ENCODE assay signal across 12 mouse cellular contexts in the genomic region with DNA sequence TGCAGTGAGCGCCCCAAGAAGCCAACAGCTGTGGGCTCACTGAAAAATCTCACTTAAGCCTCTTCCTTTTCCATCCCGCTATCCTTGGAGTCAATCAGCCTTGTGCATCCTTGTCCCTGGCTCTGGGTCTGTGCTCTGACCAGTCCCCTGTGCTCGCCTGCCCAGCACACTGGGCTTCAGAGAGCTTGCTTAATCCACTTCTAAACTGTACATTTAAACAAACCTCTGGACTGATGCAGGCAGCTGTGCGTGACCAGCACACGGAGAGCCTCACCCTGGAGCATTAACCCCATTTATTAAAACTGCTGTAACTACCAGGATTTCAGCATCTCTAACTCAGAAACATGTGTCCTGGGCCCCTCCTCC.
A peak's percentile ranks its signal among the peaks of the same experiment; 100 is the strongest.
DNase-seq lines count a peak whose midpoint lies in the region; ATAC-seq and TF ChIP-seq lines count a peak whose summit lies in the region.
"Had no signal": no experiment of that assay in that cellular context is flagged by ENCODE, and none has a peak within 500 bp of the region (broad histone marks: within the 10 kb centered on the region; RNA-seq: fewer than 3 reads in every experiment).

No protein-coding gene starts in this region.

- peaks cover 79% of the 10 kb centered on the region for H3K4me1 ChIP-seq in heart, embryonic 10.5 days
- H3K4me1 ChIP-seq in kidney, embryonic 14.5 days (ENCODE audit: control insufficient read depth, insufficient read depth, low read length): peaks cover 34% of the 10 kb centered on the region
- peaks cover 8% of the 10 kb centered on the region for H3K4me1 ChIP-seq in kidney, adult 2 months (ENCODE audit: control insufficient read depth, insufficient read depth, low read length)
- H3K4me1 ChIP-seq in intestine, embryonic 16.5 days (ENCODE audit: control insufficient read depth, insufficient read depth, low read length): peaks cover 14% of the 10 kb centered on the region; the same call in 1 of the 2 replicates

- no peak overlapping the region for H3K9ac ChIP-seq in kidney, embryonic 14.5 days (ENCODE audit: low read depth, low read length)
- no peak overlapping the region for H3K9ac ChIP-seq in intestine, embryonic 16.5 days (ENCODE audit: low read depth, low read length)
- H3K9ac ChIP-seq: midbrain, embryonic 13.5 days had no signal

- intact Hi-C loops in heart, postnatal 25 days (cut with DNase I): no loop called here

- H3K27ac ChIP-seq in heart, embryonic 10.5 days: peak overlapping the region; percentile 93
- H3K27ac ChIP-seq in kidney, embryonic 14.5 days (ENCODE audit: low read depth, low read length): peak overlapping the region; percentile 74
- no peak overlapping the region for H3K27ac ChIP-seq in kidney, adult 2 months (ENCODE audit: insufficient read depth, low read depth, low read length)
- H3K27ac ChIP-seq in intestine, embryonic 16.5 days (ENCODE audit: low read length): peak overlapping the region; percentile 74
- H3K27ac ChIP-seq: midbrain, embryonic 13.5 days had no signal

- H3K79me3 ChIP-seq in C2C12 (ENCODE audit: low read depth): no peaks in the 10 kb centered on the region

- no peak for TF ChIP-seq POLR2A in kidney, adult 2 months (IDR thresholded peaks at IDR 0.05; ENCODE audit: low read depth, low read length)

- no peak for TF ChIP-seq CTCF in kidney, adult 2 months (conservative IDR thresholded peaks at IDR 0.05; ENCODE audit: insufficient read depth, insufficient read length, low read depth, low read length)
- no peak for TF ChIP-seq CTCF in C2C12 (IDR thresholded peaks at IDR 0.05; ENCODE audit: control insufficient read depth, insufficient read depth, insufficient read length)

- no peak overlapping the region for H3K4me3 ChIP-seq in heart, embryonic 10.5 days
- no peak overlapping the region for H3K4me3 ChIP-seq in kidney, embryonic 14.5 days (ENCODE audit: low read length)
- H3K4me3 ChIP-seq in kidney, adult 2 months (ENCODE audit: insufficient read depth, low read depth, low read length): no peak overlapping the region
- no peak overlapping the region for H3K4me3 ChIP-seq in C2C12 (ENCODE audit: insufficient read depth, poor library complexity, severe bottlenecking)
- no peak overlapping the region for H3K4me3 ChIP-seq in intestine, embryonic 16.5 days (ENCODE audit: low read length)
- H3K4me3 ChIP-seq: erythroblast, embryonic 14.5 days; midbrain, embryonic 13.5 days had no signal

- WGBS in heart, embryonic 10.5 days: 55% methylated on average over 5 of the region's 5 CpGs
- 31% methylated on average over 5 of the region's 5 CpGs for WGBS in kidney, embryonic 14.5 days
- 52% methylated on average over 5 of the region's 5 CpGs for whole genome bisulfite sequencing in kidney, adult 2 months
- 46% methylated on average over 5 of the region's 5 CpGs for WGBS in intestine, embryonic 16.5 days

- no peaks in the 10 kb centered on the region for H3K36me3 ChIP-seq in heart, embryonic 10.5 days
- H3K36me3 ChIP-seq in kidney, embryonic 14.5 days (ENCODE audit: control insufficient read depth, insufficient read depth, low read length): no peaks in the 10 kb centered on the region
- H3K36me3 ChIP-seq in kidney, adult 2 months (ENCODE audit: control insufficient read depth, insufficient read depth, low read length): no peaks in the 10 kb centered on the region
- no peaks in the 10 kb centered on the region for H3K36me3 ChIP-seq in C2C12 (ENCODE audit: control insufficient read depth, insufficient read depth)
- H3K36me3 ChIP-seq in intestine, embryonic 16.5 days (ENCODE audit: control insufficient read depth, insufficient read depth, low read length): no peaks in the 10 kb centered on the region
- H3K36me3 ChIP-seq: midbrain, embryonic 13.5 days had no signal

- H3K27me3 ChIP-seq in heart, embryonic 10.5 days (ENCODE audit: insufficient read depth, poor library complexity, severe bottlenecking): no peaks in the 10 kb centered on the region
- no peaks in the 10 kb centered on the region for H3K27me3 ChIP-seq in kidney, embryonic 14.5 days (ENCODE audit: control insufficient read depth, insufficient read depth, low read length)
- no peaks in the 10 kb centered on the region for H3K27me3 ChIP-seq in kidney, adult 2 months (replicated peaks; ENCODE audit: control insufficient read depth, insufficient read depth, low read length)
- H3K27me3 ChIP-seq in C2C12 (ENCODE audit: control insufficient read depth, insufficient read depth, insufficient read length): no peaks in the 10 kb centered on the region
- H3K27me3 ChIP-seq in intestine, embryonic 16.5 days (replicated peaks; ENCODE audit: control insufficient read depth, insufficient read depth, low read length): no peaks in the 10 kb centered on the region

- H3K9me3 ChIP-seq in heart, embryonic 10.5 days: no peaks in the 10 kb centered on the region
- H3K9me3 ChIP-seq in kidney, embryonic 14.5 days (ENCODE audit: control insufficient read depth, low read length): no peaks in the 10 kb centered on the region
- no peaks in the 10 kb centered on the region for H3K9me3 ChIP-seq in intestine, embryonic 16.5 days (ENCODE audit: control insufficient read depth, low read length)
- H3K9me3 ChIP-seq: midbrain, embryonic 13.5 days had no signal

- H3K4me2 ChIP-seq in kidney, embryonic 14.5 days (replicated peaks; ENCODE audit: low read depth, low read length): no peak overlapping the region; the same call in 1 of the 2 replicates
- H3K4me2 ChIP-seq in intestine, embryonic 16.5 days (ENCODE audit: low read depth, low read length): no peak overlapping the region
- H3K4me2 ChIP-seq: midbrain, embryonic 13.5 days had no signal

- peak overlapping the region; percentile 14 for H3ac ChIP-seq in C2C12 (ENCODE audit: control insufficient read depth, insufficient read length, low read depth)

- no peaks in the 10 kb centered on the region for H3K79me2 ChIP-seq in C2C12 (ENCODE audit: control insufficient read depth, insufficient read depth)

- peak; percentile 54; the same call in 1 of the 2 replicates for ATAC-seq in kidney, embryonic 14.5 days (ENCODE audit: low FRiP score, low TSS enrichment)
- no peak for ATAC-seq in intestine, embryonic 16.5 days
- ATAC-seq: midbrain, embryonic 13.5 days had no signal

- no peak for DNase-seq in heart, embryonic 10.5 days (ENCODE audit: low spot score)
- no peak for DNase-seq in heart, postnatal 25 days (ENCODE audit: low spot score)
- no peak for DNase-seq in kidney, adult 2 months
- no peak for DNase-seq in thymus, postnatal 25 days
- no peak for DNase-seq in natural killer cell, adult 2 months (ENCODE audit: low spot score in 2 of 2)
- DNase-seq: cerebellum, adult 8-10 months; right cerebral cortex, postnatal 4 days had no signal

TF ChIP-seq in C2C12, 6 proteins besides CTCF, POLR2A, EP300 and RAD21:
- no peak for TF ChIP-seq CEBPB (IDR thresholded peaks at IDR 0.05; ENCODE audit: low read depth)
- no peak for TF ChIP-seq MAX (IDR thresholded peaks at IDR 0.05)
- no peak for TF ChIP-seq MYOD1 (IDR thresholded peaks at IDR 0.05; ENCODE audit: control insufficient read depth, insufficient read length, low read depth)
- TF ChIP-seq FOSL1 (IDR thresholded peaks at IDR 0.05; ENCODE audit: insufficient read depth, low read length, poor library complexity, severe bottlenecking): no peak
- no peak for TF ChIP-seq USF1 (IDR thresholded peaks at IDR 0.05; ENCODE audit: low read depth)
- no peak for TF ChIP-seq MYOG (IDR thresholded peaks at IDR 0.05; ENCODE audit: control insufficient read depth, extremely low read depth, insufficient read length)
